Mouse (Mus musculus) ES-Bruce4 (cell line): ENCODE data around the gene Psmb9. TPM values are rescaled to one million over a fixed set of nuclear protein-coding genes. Genes with fewer than 3 reads are reported as not detected.

Source experiments
- H3K27ac ChIP-seq: 2 replicates; pipeline ENCODE4 v1.5.1; 2012; ENCODE audit warnings: low read length, inconsistent platforms; ENCODE audit not compliant: insufficient read depth
- H3K27me3 ChIP-seq: 2 replicates; pipeline ENCODE4 v1.6.1; 2012; ENCODE audit warnings: mild to moderate bottlenecking, low read length, inconsistent platforms; ENCODE audit not compliant: control insufficient read depth, poor library complexity, insufficient read depth, severe bottlenecking
- H3K36me3 ChIP-seq: 2 replicates; pipeline ENCODE4 v1.6.1; 2012; ENCODE audit warnings: inconsistent platforms, mild to moderate bottlenecking, low read length, moderate library complexity; ENCODE audit not compliant: control insufficient read depth, poor library complexity, insufficient read depth, severe bottlenecking
- H3K4me1 ChIP-seq: one replicate; pipeline ENCODE4 v1.8.1; 2011; ENCODE audit warnings: low read length; ENCODE audit not compliant: control insufficient read depth, insufficient read depth
- H3K4me3 ChIP-seq: 2 replicates; pipeline ENCODE4 v1.5.1; 2011; ENCODE audit warnings: low read depth, mild to moderate bottlenecking, low read length
- H3K9ac ChIP-seq: 2 replicates; pipeline ENCODE4 v1.6.1; 2012; ENCODE audit warnings: low read depth, mild to moderate bottlenecking, inconsistent platforms; ENCODE audit not compliant: poor library complexity, severe bottlenecking
- H3K9me3 ChIP-seq: replicated peaks from 2 replicates; pipeline ENCODE4 v1.6.1; 2012; ENCODE audit warnings: mild to moderate bottlenecking, low read length, inconsistent platforms; ENCODE audit not compliant: control insufficient read depth, poor library complexity, insufficient read depth, severe bottlenecking
- CTCF ChIP-seq: IDR thresholded peaks from one replicate; pipeline ENCODE4 v1.8.1; 2011; ENCODE audit warnings: low read depth, low read length
- EP300 ChIP-seq: IDR thresholded peaks from 2 replicates; pipeline ENCODE4 v1.6.1; 2011; ENCODE audit warnings: low read depth, low read length; ENCODE audit not compliant: insufficient read depth
- POLR2A ChIP-seq: IDR thresholded peaks from one replicate; pipeline ENCODE4 v1.8.1; 2011; ENCODE audit warnings: low read length; ENCODE audit not compliant: insufficient read depth
- polyA plus RNA-seq: library from polyadenylated mRNA; stranded (reverse); fragments of >200 nt; gene quantifications from 2 replicates; pipeline ENCODE4 v1.2.4, GENCODE M21; 2011; ENCODE audit warnings: low read depth; ENCODE audit not compliant: missing spikeins, insufficient read depth, insufficient read length

Psmb9 gene
- polyA plus RNA-seq, 1 experiment, result 8.7 TPM

GRCm38 (mm10) chr17:34204303-34205010 lies 16.9 kb upstream of the Psmb9 start:
- peak; percentile 84 for TF ChIP-seq CTCF
- TF ChIP-seq EP300, result no peak
- H3K9ac ChIP-seq, result peak overlapping the region; percentile 69
- H3K9me3 ChIP-seq, result no peaks in the 10 kb centered on the region
- H3K27ac ChIP-seq, result no peak overlapping the region
- no peaks in the 10 kb centered on the region for H3K36me3 ChIP-seq
- H3K27me3 ChIP-seq, result no peaks in the 10 kb centered on the region
- H3K4me3 ChIP-seq, result peak overlapping the region; percentile 85
- no peaks in the 10 kb centered on the region for H3K4me1 ChIP-seq

- peak within 1 kb of the TSS; percentile 85 for H3K4me3 ChIP-seq
- H3K27me3 ChIP-seq, result no peaks in the 10 kb centered on the region
- no peaks in the 10 kb centered on the region for H3K9me3 ChIP-seq
- H3K36me3 ChIP-seq, result no peaks in the 10 kb centered on the region
- no peak within 1 kb of the TSS for H3K27ac ChIP-seq
- TF ChIP-seq POLR2A, result no peak
- no peaks in the 10 kb centered on the region for H3K4me1 ChIP-seq
- peak within 1 kb of the TSS; percentile 69 for H3K9ac ChIP-seq
Measured at GRCm38 (mm10) chr17:34203444-34203843, 15.9 kb upstream of the Psmb9 start, which contains the start of gene Tap2. Gene Tap2, plus strand, starts transcription at chr17:34203527.

- Histone ChIP-seq H3K4me1 (no peaks in the 10 kb centered on the region), H3K4me3 (no peak overlapping the region), H3K36me3 (no peaks in the 10 kb centered on the region), H3K9ac (no peak overlapping the region), H3K9me3 (no peaks in the 10 kb centered on the region), H3K27ac (no peak overlapping the region), H3K27me3 (0 out of 2 replicates have a peak, but pooled peaks cover 2% of the 10 kb centered on the region)
- TF ChIP-seq CTCF (no peak), EP300 (no peak), POLR2A (no peak)
Measured at GRCm38 (mm10) chr17:34202760-34203442, 15.3 kb upstream of the Psmb9 start.

GRCm38 (mm10) chr17:34201506-34202055 lies 14.0 kb upstream of the Psmb9 start:
- H3K36me3 ChIP-seq, result no peaks in the 10 kb centered on the region
- H3K4me1 ChIP-seq, result no peaks in the 10 kb centered on the region
- 0 out of 2 replicates have a peak, but pooled peaks cover 2% of the 10 kb centered on the region for H3K27me3 ChIP-seq
- TF ChIP-seq CTCF, result no peak
- no peak for TF ChIP-seq EP300
- H3K27ac ChIP-seq, result no peak overlapping the region
- H3K9me3 ChIP-seq, result no peaks in the 10 kb centered on the region
- no peak overlapping the region for H3K9ac ChIP-seq
- no peak overlapping the region for H3K4me3 ChIP-seq

- Histone ChIP-seq H3K27ac (no peak overlapping the region), H3K4me1 (no peaks in the 10 kb centered on the region), H3K4me3 (no peak overlapping the region), H3K36me3 (no peaks in the 10 kb centered on the region), H3K27me3 (0 out of 2 replicates have a peak, but pooled peaks cover 2% of the 10 kb centered on the region), H3K9me3 (no peaks in the 10 kb centered on the region), H3K9ac (no peak overlapping the region)
- TF ChIP-seq CTCF, result no peak
- TF ChIP-seq POLR2A, result no peak
- no peak for TF ChIP-seq EP300
Measured at GRCm38 (mm10) chr17:34200772-34201505, 13.4 kb upstream of the Psmb9 start.
